Mouse (Mus musculus): ENCODE measurements at regions not wholly inside any gene's neighbourhood (a gene's known extent, or its start where the extent isn't known, plus 50 kb on each side); places are given as distances from the start of the nearest gene placed in this dataset.
A peak's percentile ranks its signal among the peaks of the same experiment; 100 is the strongest.
"Not testable (repeated sequence)": the region's sequence is repeated elsewhere in the genome, so short reads cannot be mapped to it uniquely, and the experiment has no call there.

GRCm38 (mm10) chr10:7390239-7391091 is 83.0 kb downstream of the Ulbp1 start:
- DNase-seq, result peak; percentile 22

GRCm38 (mm10) chr10:7358791-7359190 is 114.6 kb downstream of the Ulbp1 start:
- DNase-seq, result not testable (repeated sequence)

DNA sequence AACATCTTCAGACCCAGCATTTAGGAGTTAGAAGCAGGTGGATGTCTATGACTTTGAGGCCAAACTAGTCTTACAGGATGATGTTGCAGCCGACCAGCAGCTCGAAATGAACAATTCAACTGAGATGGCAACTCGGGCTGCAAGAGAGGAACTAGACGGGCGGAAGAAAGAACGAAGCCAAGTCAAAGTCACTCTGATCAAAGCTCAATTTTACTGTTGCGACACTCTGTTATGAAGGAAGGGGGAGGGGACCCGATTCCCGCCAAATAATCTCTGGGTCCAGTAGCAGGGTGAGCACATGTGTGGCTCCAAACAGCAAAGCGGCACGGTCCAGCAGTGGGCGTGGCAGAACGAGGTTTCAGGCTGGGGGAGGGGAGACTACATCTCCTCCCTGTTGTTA is 129.1 kb downstream of the Ulbp1 start:
- not testable (repeated sequence) for DNase-seq

- DNase-seq, result not testable (repeated sequence)
Measured at GRCm38 (mm10) chr10:7343736-7344135, 129.7 kb downstream of the Ulbp1 start.

DNA sequence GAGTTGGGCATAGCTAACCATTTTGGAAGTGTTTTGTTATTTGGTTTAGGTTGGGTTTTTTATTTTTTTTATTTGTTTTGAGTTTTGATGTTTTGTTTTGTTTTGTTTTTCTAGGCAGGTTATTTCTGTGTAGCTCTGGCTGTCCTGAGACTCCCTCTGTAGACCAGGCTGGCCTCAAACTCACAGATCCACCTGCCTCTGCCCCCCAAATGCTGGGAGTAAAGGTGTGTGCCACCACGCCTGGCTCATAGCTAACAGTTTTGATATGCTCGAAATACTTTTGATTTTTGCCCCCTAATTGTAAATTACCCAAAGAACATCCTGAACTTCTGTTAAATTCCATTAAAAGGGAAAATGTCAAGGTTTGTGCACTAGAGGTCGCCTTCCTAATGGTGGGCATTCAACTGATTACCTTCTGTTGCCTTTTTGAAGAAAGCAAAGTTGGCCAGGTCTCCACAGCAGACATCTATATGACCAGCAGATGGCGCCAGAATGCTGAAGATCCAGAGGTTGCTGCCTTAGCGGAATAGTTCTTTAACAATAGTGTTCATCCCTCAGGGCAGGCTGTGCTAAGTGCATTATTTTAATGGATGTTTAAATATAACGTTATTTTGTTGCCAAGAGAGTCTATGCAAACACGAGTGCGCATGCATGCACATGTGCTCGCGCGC is 121.2 kb upstream of the Cnksr3 start:
- DNase-seq, result peak; percentile 82

- DNase-seq, result no peak
Measured at GRCm38 (mm10) chr10:7328262-7328661, 116.2 kb upstream of the Cnksr3 start.

GRCm38 (mm10) chr10:7327046-7327445 is 115.0 kb upstream of the Cnksr3 start:
- peak; percentile 72 for DNase-seq

- no peak for DNase-seq
Measured at GRCm38 (mm10) chr10:7325074-7325473, 113.0 kb upstream of the Cnksr3 start.

DNA sequence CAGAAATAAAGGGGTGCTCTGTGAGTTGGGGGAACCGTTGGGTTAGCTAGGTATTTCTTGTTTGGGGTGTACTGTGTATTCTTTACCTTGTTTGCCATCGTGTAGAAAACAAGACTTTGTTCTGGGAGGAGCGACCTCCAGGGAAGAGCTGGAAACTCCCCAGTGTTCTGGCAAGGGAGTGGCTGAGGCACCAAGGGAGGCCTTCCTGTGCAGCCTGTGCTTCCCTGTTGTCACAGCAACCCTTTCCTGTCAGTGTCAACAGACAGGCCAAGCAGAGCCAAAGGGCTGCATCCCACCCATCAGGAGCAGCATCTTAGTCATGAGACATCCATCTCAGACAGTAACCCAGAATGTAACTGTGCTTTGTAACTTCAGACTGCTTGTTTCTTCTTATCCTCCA is 111.2 kb upstream of the Cnksr3 start:
- peak; percentile 69 for DNase-seq

DNA sequence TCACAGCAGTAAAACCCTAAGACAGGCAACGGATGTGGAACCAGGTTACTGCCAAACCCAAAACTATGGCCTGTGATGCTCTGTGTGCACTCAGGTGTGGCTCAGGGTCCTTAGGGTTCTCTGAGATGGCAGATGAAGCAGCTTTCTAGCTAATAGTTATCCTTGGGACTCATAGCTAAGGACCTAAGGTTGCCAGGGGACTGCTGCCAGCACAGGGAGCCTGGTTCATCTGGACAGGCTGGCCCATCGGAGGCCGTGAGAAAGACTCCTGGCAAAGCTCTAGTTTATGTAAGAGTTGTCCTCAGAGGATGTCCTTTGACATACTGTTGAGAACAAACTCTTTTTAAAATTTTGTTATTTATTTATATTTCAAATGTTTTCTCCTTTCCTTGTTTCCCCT is 97.9 kb upstream of the Cnksr3 start:
- peak; percentile 54 for DNase-seq

DNA sequence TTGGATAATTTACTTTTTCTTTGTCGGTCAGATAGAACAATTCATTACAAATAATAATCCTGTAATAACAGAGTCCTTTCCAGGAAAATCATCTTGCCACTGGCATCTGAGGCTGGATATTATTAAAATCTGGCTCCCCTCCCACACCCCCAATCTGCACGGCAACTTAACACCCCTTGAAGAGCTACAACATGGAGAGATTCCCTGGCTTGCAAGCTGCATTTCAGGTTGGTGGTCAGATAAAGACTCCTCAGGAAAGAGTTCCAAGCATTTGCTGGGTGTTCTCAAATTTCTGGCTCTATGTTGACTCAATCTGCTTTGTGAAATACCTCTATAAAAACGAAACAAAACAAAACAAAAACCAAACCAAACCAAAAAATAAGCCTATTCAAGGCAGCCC is 93.8 kb upstream of the Cnksr3 start:
- DNase-seq, result not testable (repeated sequence)

- no peak for DNase-seq
Measured at GRCm38 (mm10) chr10:7298377-7298776, 86.3 kb upstream of the Cnksr3 start.

- no peak for DNase-seq
Measured at GRCm38 (mm10) chr10:7295921-7296320, 83.9 kb upstream of the Cnksr3 start.

GRCm38 (mm10) chr10:7293203-7293602 is 81.2 kb upstream of the Cnksr3 start:
- no peak for DNase-seq

DNA sequence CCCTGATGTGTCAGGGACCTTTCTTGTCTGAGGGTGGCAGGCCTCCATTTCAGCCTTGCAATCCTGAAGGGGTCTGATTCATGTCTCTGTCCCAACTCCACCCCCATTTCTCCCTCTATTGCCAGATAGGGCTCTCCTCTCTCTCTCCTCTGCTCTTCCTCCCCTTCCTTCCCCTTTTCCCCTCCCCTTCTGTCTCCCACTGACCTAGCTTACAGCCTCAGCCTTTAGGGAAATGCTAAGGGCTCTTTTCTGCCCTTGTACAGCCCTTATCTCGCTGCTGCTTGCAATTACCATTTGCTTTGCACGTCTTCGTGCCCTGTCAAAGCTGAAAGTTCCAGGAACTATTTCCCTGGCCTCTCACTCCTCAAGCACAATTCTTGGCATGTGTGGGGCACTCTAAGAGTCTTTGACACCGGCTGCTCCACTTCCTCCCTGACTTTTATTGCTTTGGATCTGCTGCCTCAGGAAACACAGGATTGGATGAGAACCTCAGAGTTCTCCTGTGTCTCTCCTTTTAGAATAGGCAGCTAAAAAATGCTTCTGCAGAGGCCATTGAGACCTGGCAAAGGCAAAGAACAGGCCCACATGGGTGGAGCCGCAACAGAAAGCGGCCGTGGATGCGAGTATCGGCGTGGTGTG is 77.9 kb upstream of the Cnksr3 start:
- DNase-seq, result no peak

DNA sequence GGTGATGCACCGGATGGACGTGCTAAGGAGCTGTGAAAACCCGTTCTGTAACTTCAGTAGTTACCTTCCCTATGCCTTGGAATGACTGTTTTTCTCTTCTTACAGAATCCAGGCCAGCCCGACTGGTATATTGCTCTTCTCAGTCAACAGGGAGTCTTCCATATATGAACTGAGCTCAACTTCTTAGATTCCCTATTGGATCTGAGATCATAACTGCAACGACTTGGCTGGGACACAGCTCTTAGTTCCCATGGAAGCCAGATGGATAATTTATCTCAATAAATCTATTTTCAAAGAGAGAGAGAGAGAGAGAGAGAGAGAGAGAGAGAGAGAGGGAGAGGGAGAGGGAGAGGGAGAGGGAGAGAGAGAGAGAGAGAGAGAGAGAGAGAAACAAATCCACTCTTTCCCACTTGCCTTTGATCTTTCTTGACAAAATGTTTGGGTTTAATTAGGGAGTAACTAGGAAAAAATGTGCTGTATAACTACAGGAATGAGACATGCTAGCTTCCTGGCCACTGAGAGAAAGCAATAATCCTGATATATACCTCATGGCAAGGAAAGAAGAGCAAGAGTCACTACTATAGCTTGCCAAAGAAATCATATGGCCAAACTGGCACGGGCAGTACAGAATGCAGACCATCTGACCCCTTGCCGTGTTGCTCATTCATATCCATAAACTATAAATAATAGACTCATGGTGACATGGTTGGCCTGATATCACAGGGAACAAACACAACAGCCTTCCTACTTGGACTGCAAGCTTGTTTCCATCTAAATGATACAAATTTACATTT is 73.3 kb upstream of the Cnksr3 start:
- peak; percentile 46 for DNase-seq

DNA sequence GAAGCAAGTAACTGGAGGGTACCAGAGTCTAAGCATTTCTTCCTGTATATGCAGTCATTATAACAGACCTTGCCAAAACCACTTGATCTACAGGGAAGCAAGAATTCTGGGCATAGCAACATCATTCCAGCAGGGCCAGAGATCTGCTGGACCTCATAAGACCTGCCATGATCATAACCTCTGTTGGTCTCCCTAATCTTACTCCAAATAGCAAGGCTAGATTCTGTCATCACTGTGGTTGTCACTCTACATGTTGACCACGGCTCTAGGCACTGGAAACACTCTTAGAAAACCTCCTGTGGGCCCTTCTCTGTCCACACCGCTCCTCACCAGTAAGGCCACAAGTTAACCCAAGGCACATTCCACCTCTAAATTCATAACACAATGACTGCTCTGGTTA is 68.4 kb upstream of the Cnksr3 start:
- no peak for DNase-seq

- DNase-seq, result no peak
Measured at GRCm38 (mm10) chr10:7278820-7279219, 66.8 kb upstream of the Cnksr3 start.

GRCm38 (mm10) chr10:7275357-7275756 is 63.3 kb upstream of the Cnksr3 start:
- DNase-seq, result no peak

DNA sequence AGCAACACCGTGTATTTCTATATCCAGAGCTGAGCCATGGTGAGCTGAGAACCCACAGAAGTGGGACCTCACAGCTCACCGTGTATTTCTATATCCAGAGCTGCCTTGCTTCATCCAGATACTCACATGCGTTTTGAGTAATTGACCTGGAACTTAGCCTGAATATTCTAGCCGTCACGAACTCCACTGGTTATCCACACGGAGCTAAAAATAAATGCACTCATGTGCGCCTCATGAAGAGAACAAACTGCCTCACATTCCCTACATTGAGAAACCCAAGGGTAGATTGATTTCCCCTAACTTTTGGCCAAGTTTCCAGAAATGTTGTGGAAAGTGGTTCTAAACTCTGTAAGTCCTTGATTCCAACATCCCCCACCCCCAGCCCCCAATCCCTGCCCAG is 62.4 kb upstream of the Cnksr3 start:
- DNase-seq, result no peak

DNA sequence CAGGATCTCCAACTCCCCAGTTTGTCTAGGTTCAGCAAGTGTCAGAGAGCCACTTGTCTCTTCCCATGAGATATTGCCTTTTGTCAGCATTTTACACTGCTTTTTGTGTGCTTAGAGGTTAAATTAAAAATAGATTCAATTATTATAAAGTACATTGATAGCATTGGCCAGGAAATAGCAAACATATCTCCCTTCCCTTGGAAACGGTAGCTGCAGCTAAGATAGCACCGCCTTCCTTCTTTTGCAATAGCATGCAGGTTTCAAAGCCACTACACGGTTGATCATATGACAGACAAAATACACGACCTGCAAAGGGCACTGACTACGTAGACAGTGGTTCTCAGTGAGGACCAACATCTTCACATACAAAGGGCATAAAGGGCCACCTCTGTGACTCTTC is 59.1 kb upstream of the Cnksr3 start:
- no peak for DNase-seq

DNA sequence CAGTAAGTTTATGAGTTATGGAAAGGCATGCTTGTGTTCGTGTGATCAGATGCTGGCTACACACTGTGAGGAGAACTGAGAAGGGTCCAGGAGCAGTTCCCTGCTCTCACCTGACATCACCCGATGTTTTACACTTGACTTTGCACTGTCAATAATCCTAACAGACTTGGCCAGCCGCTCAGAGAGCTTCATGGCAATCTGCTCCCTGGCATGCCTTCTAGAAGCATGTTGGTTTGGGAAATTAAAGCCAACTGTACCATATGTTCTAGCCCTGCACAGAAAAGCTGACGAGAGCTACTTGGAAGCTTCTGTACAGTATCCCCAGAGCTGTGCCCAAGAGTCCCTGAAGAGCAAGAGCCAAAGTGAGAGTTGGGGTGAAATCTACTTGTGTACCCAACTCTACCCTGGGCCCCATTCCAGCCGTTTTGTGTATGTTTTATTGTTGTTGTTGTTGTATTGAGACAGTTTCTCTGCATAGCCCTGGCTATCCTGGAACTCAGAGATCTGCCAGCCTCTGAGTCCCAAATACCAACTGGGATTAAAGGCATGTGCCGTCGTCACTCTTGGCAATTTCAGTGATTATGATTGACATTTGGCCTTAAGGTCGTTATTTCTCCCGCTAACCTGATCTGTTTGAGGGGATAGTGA is 56.5 kb upstream of the Cnksr3 start:
- peak; percentile 89 for DNase-seq
